Mouse (Mus musculus): ENCODE measurements at regions not wholly inside any gene's neighbourhood (a gene's known extent, or its start where the extent isn't known, plus 50 kb on each side); places are given as distances from the start of the nearest gene placed in this dataset.

- H3K4me1 ChIP-seq (ENCODE audit: control insufficient read depth, insufficient read depth, low read length): no peaks in the 10 kb centered on the region
- H3K27ac ChIP-seq (ENCODE audit: low read length): no peak overlapping the region
- H3K9me3 ChIP-seq (ENCODE audit: control insufficient read depth, low read depth, low read length): no peaks in the 10 kb centered on the region
- ATAC-seq (ENCODE audit: insufficient number of reproducible peaks, insufficient read depth, low FRiP score, low read depth): no peak
- H3K36me3 ChIP-seq (ENCODE audit: control insufficient read depth, insufficient read depth, low read length): no peaks in the 10 kb centered on the region
- H3K4me3 ChIP-seq (ENCODE audit: low read depth, low read length): no peak overlapping the region
- no peak overlapping the region for H3K4me2 ChIP-seq (replicated peaks; ENCODE audit: low read depth, low read length)
- no peaks in the 10 kb centered on the region for H3K27me3 ChIP-seq (ENCODE audit: control insufficient read depth, insufficient read depth, low read length)
- no peak overlapping the region for H3K9ac ChIP-seq (replicated peaks; ENCODE audit: low read depth, low read length)
- WGBS: 67% methylated on average over 5 of the region's 5 CpGs
Measured at GRCm38 (mm10) chr4:110038696-110039095, 60.8 kb downstream of the Dmrta2 start.

GRCm38 (mm10) chr4:110044851-110045618 is 67.2 kb downstream of the Dmrta2 start:
- no peaks in the 10 kb centered on the region for H3K27me3 ChIP-seq (ENCODE audit: control insufficient read depth, insufficient read depth, low read length)
- H3K27ac ChIP-seq (ENCODE audit: low read length): no peak overlapping the region
- ATAC-seq (ENCODE audit: insufficient number of reproducible peaks, insufficient read depth, low FRiP score, low read depth): no peak; the same call in 1 of the 2 replicates
- no peak overlapping the region for H3K9ac ChIP-seq (replicated peaks; ENCODE audit: low read depth, low read length)
- H3K4me2 ChIP-seq (replicated peaks; ENCODE audit: low read depth, low read length): no peak overlapping the region
- H3K36me3 ChIP-seq (ENCODE audit: control insufficient read depth, insufficient read depth, low read length): no peaks in the 10 kb centered on the region
- H3K4me1 ChIP-seq (ENCODE audit: control insufficient read depth, insufficient read depth, low read length): no peaks in the 10 kb centered on the region
- no peak overlapping the region for H3K4me3 ChIP-seq (ENCODE audit: low read depth, low read length)
- no peaks in the 10 kb centered on the region for H3K9me3 ChIP-seq (ENCODE audit: control insufficient read depth, low read depth, low read length)
- WGBS: 84% methylated on average over 17 of the region's 17 CpGs

GRCm38 (mm10) chr4:110045651-110046269 is 67.9 kb downstream of the Dmrta2 start:
- Histone ChIP-seq H3K36me3 (ENCODE audit: control insufficient read depth, insufficient read depth, low read length) (no peaks in the 10 kb centered on the region), H3K4me1 (ENCODE audit: control insufficient read depth, insufficient read depth, low read length) (0 out of 2 replicates have a peak, but pooled peaks cover 4% of the 10 kb centered on the region), H3K4me3 (ENCODE audit: low read depth, low read length) (no peak overlapping the region), H3K9ac (replicated peaks; ENCODE audit: low read depth, low read length) (no peak overlapping the region), H3K4me2 (replicated peaks; ENCODE audit: low read depth, low read length) (no peak overlapping the region), H3K27me3 (ENCODE audit: control insufficient read depth, insufficient read depth, low read length) (no peaks in the 10 kb centered on the region), H3K9me3 (ENCODE audit: control insufficient read depth, low read depth, low read length) (no peaks in the 10 kb centered on the region), H3K27ac (ENCODE audit: low read length) (no peak overlapping the region)
- 72% methylated on average over 12 of the region's 12 CpGs for WGBS
- no peak for ATAC-seq (ENCODE audit: insufficient number of reproducible peaks, insufficient read depth, low FRiP score, low read depth)

GRCm38 (mm10) chr4:110046270-110046651 is 68.4 kb downstream of the Dmrta2 start:
- no peak overlapping the region for H3K9ac ChIP-seq (replicated peaks; ENCODE audit: low read depth, low read length)
- ATAC-seq (ENCODE audit: insufficient number of reproducible peaks, insufficient read depth, low FRiP score, low read depth): no peak
- no peaks in the 10 kb centered on the region for H3K36me3 ChIP-seq (ENCODE audit: control insufficient read depth, insufficient read depth, low read length)
- H3K4me2 ChIP-seq (replicated peaks; ENCODE audit: low read depth, low read length): no peak overlapping the region
- H3K9me3 ChIP-seq (ENCODE audit: control insufficient read depth, low read depth, low read length): no peaks in the 10 kb centered on the region
- H3K27me3 ChIP-seq (ENCODE audit: control insufficient read depth, insufficient read depth, low read length): no peaks in the 10 kb centered on the region
- no peak overlapping the region for H3K27ac ChIP-seq (ENCODE audit: low read length)
- 0 out of 2 replicates have a peak, but pooled peaks cover 5% of the 10 kb centered on the region for H3K4me1 ChIP-seq (ENCODE audit: control insufficient read depth, insufficient read depth, low read length)
- WGBS: 84% methylated on average over 11 of the region's 11 CpGs
- H3K4me3 ChIP-seq (ENCODE audit: low read depth, low read length): no peak overlapping the region

- H3K27ac ChIP-seq (ENCODE audit: low read length): no peak overlapping the region
Measured at GRCm38 (mm10) chr4:110050393-110051280, 72.8 kb downstream of the Dmrta2 start.

GRCm38 (mm10) chr4:110051281-110051665 is 73.4 kb downstream of the Dmrta2 start:
- H3K9me3 ChIP-seq (ENCODE audit: control insufficient read depth, low read depth, low read length): no peaks in the 10 kb centered on the region
- WGBS: 12% methylated on average over 12 of the region's 12 CpGs
- no peaks in the 10 kb centered on the region for H3K27me3 ChIP-seq (ENCODE audit: control insufficient read depth, insufficient read depth, low read length)
- H3K4me1 ChIP-seq (ENCODE audit: control insufficient read depth, insufficient read depth, low read length): 0 out of 2 replicates have a peak, but pooled peaks cover 5% of the 10 kb centered on the region
- H3K9ac ChIP-seq (replicated peaks; ENCODE audit: low read depth, low read length): no peak overlapping the region
- ATAC-seq (ENCODE audit: insufficient number of reproducible peaks, insufficient read depth, low FRiP score, low read depth): no peak
- no peak overlapping the region for H3K27ac ChIP-seq (ENCODE audit: low read length)
- H3K4me2 ChIP-seq (replicated peaks; ENCODE audit: low read depth, low read length): peak overlapping the region; percentile 74
- no peaks in the 10 kb centered on the region for H3K36me3 ChIP-seq (ENCODE audit: control insufficient read depth, insufficient read depth, low read length)
- H3K4me3 ChIP-seq (ENCODE audit: low read depth, low read length): peak overlapping the region; percentile 35

More at GRCm38 (mm10) chr4:110050393-110051280, 72.8 kb downstream of the Dmrta2 start:
- no peaks in the 10 kb centered on the region for H3K27me3 ChIP-seq (ENCODE audit: control insufficient read depth, insufficient read depth, low read length)
- no peak overlapping the region for H3K9ac ChIP-seq (replicated peaks; ENCODE audit: low read depth, low read length)
- peak overlapping the region; percentile 35 for H3K4me3 ChIP-seq (ENCODE audit: low read depth, low read length)
- ATAC-seq (ENCODE audit: insufficient number of reproducible peaks, insufficient read depth, low FRiP score, low read depth): peak; percentile 88
- H3K9me3 ChIP-seq (ENCODE audit: control insufficient read depth, low read depth, low read length): no peaks in the 10 kb centered on the region
- H3K4me2 ChIP-seq (replicated peaks; ENCODE audit: low read depth, low read length): peak overlapping the region; percentile 74
- H3K4me1 ChIP-seq (ENCODE audit: control insufficient read depth, insufficient read depth, low read length): 0 out of 2 replicates have a peak, but pooled peaks cover 5% of the 10 kb centered on the region
- no peaks in the 10 kb centered on the region for H3K36me3 ChIP-seq (ENCODE audit: control insufficient read depth, insufficient read depth, low read length)
- WGBS: 4% methylated on average over 32 of the region's 40 CpGs

GRCm38 (mm10) chr4:110051872-110052271 is 74.0 kb downstream of the Dmrta2 start:
- 14% methylated on average over 10 of the region's 10 CpGs for WGBS
- no peaks in the 10 kb centered on the region for H3K9me3 ChIP-seq (ENCODE audit: control insufficient read depth, low read depth, low read length)
- no peak overlapping the region for H3K4me3 ChIP-seq (ENCODE audit: low read depth, low read length)
- no peak for ATAC-seq (ENCODE audit: insufficient number of reproducible peaks, insufficient read depth, low FRiP score, low read depth)
- H3K4me2 ChIP-seq (replicated peaks; ENCODE audit: low read depth, low read length): no peak overlapping the region
- H3K9ac ChIP-seq (replicated peaks; ENCODE audit: low read depth, low read length): no peak overlapping the region
- no peak overlapping the region for H3K27ac ChIP-seq (ENCODE audit: low read length)
- no peaks in the 10 kb centered on the region for H3K36me3 ChIP-seq (ENCODE audit: control insufficient read depth, insufficient read depth, low read length)
- H3K27me3 ChIP-seq (ENCODE audit: control insufficient read depth, insufficient read depth, low read length): no peaks in the 10 kb centered on the region
- 0 out of 2 replicates have a peak, but pooled peaks cover 5% of the 10 kb centered on the region for H3K4me1 ChIP-seq (ENCODE audit: control insufficient read depth, insufficient read depth, low read length)

- Histone ChIP-seq H3K4me3 (ENCODE audit: low read depth, low read length) (no peak overlapping the region), H3K4me1 (ENCODE audit: control insufficient read depth, insufficient read depth, low read length) (0 out of 2 replicates have a peak, but pooled peaks cover 5% of the 10 kb centered on the region), H3K9me3 (ENCODE audit: control insufficient read depth, low read depth, low read length) (no peaks in the 10 kb centered on the region), H3K9ac (replicated peaks; ENCODE audit: low read depth, low read length) (no peak overlapping the region), H3K36me3 (ENCODE audit: control insufficient read depth, insufficient read depth, low read length) (no peaks in the 10 kb centered on the region), H3K27me3 (ENCODE audit: control insufficient read depth, insufficient read depth, low read length) (no peaks in the 10 kb centered on the region), H3K27ac (ENCODE audit: low read length) (no peak overlapping the region), H3K4me2 (replicated peaks; ENCODE audit: low read depth, low read length) (no peak overlapping the region)
- no peak for ATAC-seq (ENCODE audit: insufficient number of reproducible peaks, insufficient read depth, low FRiP score, low read depth)
- WGBS: 79% methylated on average over 4 of the region's 4 CpGs
Measured at GRCm38 (mm10) chr4:110052998-110053397, 75.1 kb downstream of the Dmrta2 start.
